Comparison of ENCODE assay signal across 9 mouse cellular contexts in the genomic region with DNA sequence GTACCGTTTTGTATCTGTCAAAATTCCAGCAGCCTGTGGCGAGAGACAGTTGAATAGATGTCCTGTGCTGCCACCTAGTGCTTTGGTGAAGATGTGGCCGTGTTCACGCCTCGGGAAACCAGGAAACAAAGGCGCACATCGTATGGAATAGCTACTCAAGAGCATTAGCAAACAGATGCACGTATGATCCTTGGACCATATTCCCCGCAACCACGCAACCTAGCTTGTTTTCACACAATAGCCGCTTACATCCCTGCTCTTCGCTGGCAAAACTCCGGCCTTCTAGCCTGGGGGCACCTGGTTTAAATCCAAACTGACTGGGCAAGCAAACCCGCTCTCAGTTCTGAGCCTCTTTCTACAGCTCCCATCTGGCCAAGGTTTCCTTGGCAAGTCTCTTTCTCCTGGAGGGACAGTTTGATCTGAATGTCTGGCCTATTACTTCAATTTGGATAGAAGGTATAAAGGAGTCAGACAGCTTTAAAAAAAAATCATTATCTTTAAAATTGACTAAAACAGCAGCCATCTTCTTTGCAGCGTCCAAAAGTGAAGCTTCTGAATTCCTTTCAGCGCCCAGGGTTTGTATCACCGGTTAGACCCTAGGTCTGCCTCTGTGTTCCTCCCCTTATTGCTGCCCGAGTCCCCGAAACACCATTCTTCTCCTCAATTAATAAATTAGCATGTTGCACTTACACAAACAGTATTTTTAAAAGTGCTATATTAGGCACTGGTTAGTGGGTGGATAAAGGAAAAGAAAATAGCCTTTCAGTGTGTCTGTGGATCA.
DNase-seq lines count a peak whose midpoint lies in the region; ATAC-seq and TF ChIP-seq lines count a peak whose summit lies in the region.
"Had no signal": no experiment of that assay in that cellular context is flagged by ENCODE, and none has a peak within 500 bp of the region (broad histone marks: within the 10 kb centered on the region; RNA-seq: fewer than 3 reads in every experiment).

No protein-coding gene starts in this region.

- H3K9ac ChIP-seq in stomach, embryonic 14.5 days (replicated peaks; ENCODE audit: low read depth, low read length), result peak overlapping the region; percentile 30; the same call in 1 of the 2 replicates

- peak; percentile 82 for TF ChIP-seq CTCF in left cerebral cortex, adult 2 months (IDR thresholded peaks at IDR 0.05)

- peak overlapping the region; percentile 48 for H3K4me2 ChIP-seq in stomach, embryonic 14.5 days (replicated peaks; ENCODE audit: low read depth, low read length)

- no peaks in the 10 kb centered on the region for H3K9me3 ChIP-seq in stomach, embryonic 14.5 days (ENCODE audit: control insufficient read depth, low read depth, low read length)

- 24% methylated on average over 19 of the region's 19 CpGs for WGBS in stomach, embryonic 14.5 days

- H3K27me3 ChIP-seq in stomach, embryonic 14.5 days (ENCODE audit: control insufficient read depth, insufficient read depth, low read length), result no peaks in the 10 kb centered on the region

- 0 out of 2 replicates have a peak, but pooled peaks cover 2% of the 10 kb centered on the region for H3K4me1 ChIP-seq in stomach, embryonic 14.5 days (ENCODE audit: control insufficient read depth, insufficient read depth, low read length)

- H3K36me3 ChIP-seq in stomach, embryonic 14.5 days (ENCODE audit: control insufficient read depth, insufficient read depth, low read length), result no peaks in the 10 kb centered on the region

- peak overlapping the region; percentile 62 for H3K27ac ChIP-seq in left cerebral cortex, adult 2 months
- no peak overlapping the region for H3K27ac ChIP-seq in stomach, embryonic 14.5 days (ENCODE audit: low read length)
- H3K27ac ChIP-seq: macrophage had no signal

- peak; percentile 88 for ATAC-seq in frontal cortex, adult (ENCODE audit: low TSS enrichment)
- ATAC-seq in stomach, embryonic 14.5 days (ENCODE audit: insufficient number of reproducible peaks, insufficient read depth, low FRiP score, low read depth), result peak; percentile 37; the same call in 1 of the 2 replicates
- ATAC-seq in erythroid progenitor cell, adult 5-6 weeks (replicated peaks; ENCODE audit: low FRiP score, poor library complexity, severe bottlenecking), result no peak

- H3K4me3 ChIP-seq in left cerebral cortex, adult 2 months, result peak overlapping the region; percentile 42
- H3K4me3 ChIP-seq in stomach, embryonic 14.5 days (ENCODE audit: low read depth, low read length), result peak overlapping the region; percentile 26

- intact Hi-C loops in left cerebral cortex, adult 2 months (cut with DNase I), result loop anchor here (2.0 to 10.0 kb wide), 10 partner anchors 175 to 1571 kb away; no protein-coding TSS in a partner anchor

- DNase-seq in R1 (ENCODE audit: low read depth, low spot score), result peak; percentile 68
- peak; percentile 53 for DNase-seq in cerebellum, adult 8-10 months
- peak; percentile 39 for DNase-seq in hindlimb bud, embryonic 11.5 days (ENCODE audit: extremely low spot score, low read depth, low spot score)
- peak; percentile 80 to 82 for DNase-seq in left cerebral cortex, adult 2 months (ENCODE audit: extremely low spot score in 1 of 2, low spot score in 2 of 2)
- peak; percentile 77 for DNase-seq in mesoderm, embryonic 11.5 days (ENCODE audit: low read depth, low spot score)
